Mouse (Mus musculus) heart, embryonic 11.5 days (tissue): ENCODE measurements around the gene Spdef. TPM values are rescaled to one million over a fixed set of nuclear protein-coding genes. Genes with fewer than 3 reads are reported as not detected.

ENCODE experiments used
- ATAC-seq: fragments of 200-750 bp; cut with Nextera tagmentation; replicated peaks from 2 replicates; pipeline ENCODE4 v1.8.0; 2017; ENCODE audit warnings: moderate library complexity; ENCODE audit not compliant: insufficient number of reproducible peaks, low FRiP score, low TSS enrichment
- H3K27ac ChIP-seq: fragments of 300-500 bp; sonication (generic); 2 replicates; pipeline ENCODE4 v1.5.1; 2014; ENCODE audit warnings: mild to moderate bottlenecking, low read depth, low read length
- H3K27me3 ChIP-seq: fragments of 300-500 bp; sonication (generic); 2 replicates; pipeline ENCODE4 v1.6.1; 2014; ENCODE audit warnings: mild to moderate bottlenecking, low read length, mixed read lengths; ENCODE audit not compliant: control insufficient read depth, insufficient read depth
- H3K36me3 ChIP-seq: fragments of 300-500 bp; sonication (generic); 2 replicates; pipeline ENCODE4 v1.6.1; 2014; ENCODE audit warnings: mild to moderate bottlenecking, low read length, moderate library complexity, mixed read lengths; ENCODE audit not compliant: control insufficient read depth, insufficient read depth
- H3K4me1 ChIP-seq: fragments of 300-500 bp; sonication (generic); 2 replicates; pipeline ENCODE4 v1.6.1; 2014; ENCODE audit warnings: low read length; ENCODE audit not compliant: control insufficient read depth, insufficient read depth
- H3K4me2 ChIP-seq: fragments of 300-500 bp; sonication (generic); 2 replicates; pipeline ENCODE4 v1.6.1; 2014; ENCODE audit warnings: mild to moderate bottlenecking, moderate library complexity
- H3K4me3 ChIP-seq: fragments of 300-500 bp; sonication (generic); 2 replicates; pipeline ENCODE4 v1.5.1; 2014; ENCODE audit warnings: low read depth, low read length
- H3K9ac ChIP-seq: fragments of 300-500 bp; sonication (generic); 2 replicates; pipeline ENCODE4 v1.6.1; 2014; ENCODE audit warnings: mild to moderate bottlenecking, low read depth, low read length, moderate library complexity
- H3K9me3 ChIP-seq: fragments of 300-500 bp; sonication (generic); replicated peaks from 2 replicates; pipeline ENCODE4 v1.6.1; 2016; ENCODE audit warnings: low read length; ENCODE audit not compliant: control insufficient read depth
- WGBS: fragments of 180-500 bp; shearing (Covaris S2); extraction: QIAGEN DNeasy Blood & Tissue Kit; methylation state at CpG from one replicate; pipeline ENCODE4 v1.1.7; 2014; ENCODE audit not compliant: insufficient replicate concordance; 5-methylcytosine and 5-hydroxymethylcytosine counted together
- polyA plus RNA-seq: library from polyadenylated mRNA; unstranded; fragments of >200 nt; fragmentation: Nextera tagmentation; extraction: Ambion mirVana; gene quantifications from 2 replicates; pipeline ENCODE4 v1.2.1, GENCODE M21; 2014

Spdef gene
- polyA plus RNA-seq, 1 experiment from 2014 or later: 0.26 TPM

- Histone ChIP-seq H3K4me1 (no peaks in the 10 kb centered on the region), H3K4me3 (no peak overlapping the region), H3K9ac (no peak overlapping the region), H3K9me3 (no peaks in the 10 kb centered on the region), H3K4me2 (no peak overlapping the region), H3K36me3 (no peaks in the 10 kb centered on the region), H3K27ac (no peak overlapping the region), H3K27me3 (no peaks in the 10 kb centered on the region)
- no peak for ATAC-seq
- WGBS: 78% methylated on average over 6 of the region's 6 CpGs
Measured at GRCm38 (mm10) chr17:27740961-27741360, 12.2 kb upstream of the Spdef start.

- no peaks in the 10 kb centered on the region for H3K36me3 ChIP-seq
- H3K4me3 ChIP-seq: no peak overlapping the region
- WGBS: 16% methylated on average over 13 of the region's 13 CpGs
- no peak for ATAC-seq
- H3K9me3 ChIP-seq: no peaks in the 10 kb centered on the region
- no peak overlapping the region for H3K27ac ChIP-seq
- no peaks in the 10 kb centered on the region for H3K27me3 ChIP-seq
- 0 out of 2 replicates have a peak overlapping the region, but pooled peaks have one; percentile 28 for H3K9ac ChIP-seq
- peaks cover 10% of the 10 kb centered on the region for H3K4me1 ChIP-seq
- H3K4me2 ChIP-seq: no peak overlapping the region
Measured at GRCm38 (mm10) chr17:27734344-27735073, 5.8 kb upstream of the Spdef start.

GRCm38 (mm10) chr17:27732694-27733093 lies 3.9 kb upstream of the Spdef start:
- Histone ChIP-seq H3K4me2 (no peak overlapping the region), H3K27ac (no peak overlapping the region), H3K36me3 (no peaks in the 10 kb centered on the region), H3K27me3 (no peaks in the 10 kb centered on the region), H3K9me3 (no peaks in the 10 kb centered on the region), H3K4me3 (no peak overlapping the region), H3K4me1 (peaks cover 10% of the 10 kb centered on the region), H3K9ac (no peak overlapping the region)
- 81% methylated on average over 3 of the region's 3 CpGs for WGBS
- no peak for ATAC-seq

GRCm38 (mm10) chr17:27732152-27732551 lies 3.4 kb upstream of the Spdef start:
- no peak overlapping the region for H3K27ac ChIP-seq
- WGBS: 56% methylated on average over 5 of the region's 5 CpGs
- H3K4me3 ChIP-seq: no peak overlapping the region
- no peak overlapping the region for H3K9ac ChIP-seq
- peaks cover 10% of the 10 kb centered on the region for H3K4me1 ChIP-seq
- H3K4me2 ChIP-seq: no peak overlapping the region
- H3K27me3 ChIP-seq: no peaks in the 10 kb centered on the region
- H3K36me3 ChIP-seq: no peaks in the 10 kb centered on the region
- ATAC-seq: no peak
- H3K9me3 ChIP-seq: no peaks in the 10 kb centered on the region

GRCm38 (mm10) chr17:27726527-27726926 lies 2.2 kb downstream of the Spdef start:
- Histone ChIP-seq H3K9ac (no peak overlapping the region), H3K27ac (no peak overlapping the region), H3K9me3 (no peaks in the 10 kb centered on the region), H3K4me1 (peaks cover 4% of the 10 kb centered on the region; the same call in 1 of the 2 replicates), H3K4me2 (no peak overlapping the region), H3K36me3 (no peaks in the 10 kb centered on the region), H3K27me3 (no peaks in the 10 kb centered on the region; the same call in 1 of the 2 replicates), H3K4me3 (no peak overlapping the region)
- 34% methylated on average over 7 of the region's 7 CpGs for WGBS
- ATAC-seq: no peak

DNA sequence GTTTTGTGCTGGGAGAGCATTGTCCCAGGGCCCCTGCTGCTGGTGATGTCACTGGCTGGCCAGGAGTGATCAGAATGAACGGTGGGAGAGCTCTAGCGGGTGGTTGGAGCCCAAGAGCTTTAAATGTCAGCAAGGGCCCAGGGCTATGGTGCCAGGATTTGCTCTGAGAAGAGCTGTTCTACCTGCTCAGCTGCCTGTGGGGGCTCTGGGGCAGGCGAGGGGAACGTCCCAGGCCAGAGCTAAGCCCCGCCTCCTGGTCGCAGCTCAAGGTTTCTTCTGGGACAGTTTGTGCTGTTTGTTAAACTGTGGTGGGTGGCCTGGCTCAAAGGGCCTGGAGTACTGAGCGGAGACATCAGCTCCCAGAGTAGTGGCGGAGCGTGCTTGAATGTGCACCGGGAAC lies 3.3 kb downstream of the Spdef start:
- Histone ChIP-seq H3K4me2 (no peak overlapping the region), H3K9me3 (no peaks in the 10 kb centered on the region), H3K36me3 (no peaks in the 10 kb centered on the region), H3K4me1 (peaks cover 4% of the 10 kb centered on the region; the same call in 1 of the 2 replicates), H3K27me3 (peaks cover 1% of the 10 kb centered on the region), H3K9ac (no peak overlapping the region), H3K27ac (no peak overlapping the region), H3K4me3 (no peak overlapping the region)
- 15% methylated on average over 10 of the region's 10 CpGs for WGBS
- ATAC-seq: no peak

- Histone ChIP-seq H3K27me3 (peaks cover 5% of the 10 kb centered on the region), H3K9ac (no peak overlapping the region), H3K27ac (no peak overlapping the region), H3K4me3 (no peak overlapping the region), H3K9me3 (no peaks in the 10 kb centered on the region), H3K4me1 (peaks cover 4% of the 10 kb centered on the region; the same call in 1 of the 2 replicates), H3K4me2 (no peak overlapping the region), H3K36me3 (no peaks in the 10 kb centered on the region)
- 48% methylated on average over 10 of the region's 10 CpGs for WGBS
- ATAC-seq: no peak
Measured at GRCm38 (mm10) chr17:27725011-27725410, 3.7 kb downstream of the Spdef start.

DNA sequence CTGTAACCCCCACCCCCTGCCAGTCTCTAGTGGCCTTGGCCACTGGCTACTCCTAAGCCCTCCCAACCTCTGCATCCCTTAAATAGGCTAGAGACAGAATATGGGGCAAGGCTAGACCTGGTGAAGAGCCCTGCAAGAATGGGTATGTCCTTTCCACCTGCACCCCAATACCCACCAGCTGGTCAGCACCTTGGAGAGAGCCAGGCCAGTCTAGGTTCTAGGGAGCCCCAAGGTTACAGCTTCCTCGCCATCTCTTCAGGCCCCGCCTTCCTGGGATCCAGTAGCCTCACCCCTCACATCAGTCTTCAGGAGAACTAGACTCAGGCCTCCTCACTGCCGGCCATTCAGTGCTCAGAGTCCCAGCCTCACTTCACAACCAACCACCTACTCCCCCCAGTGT lies 4.4 kb downstream of the Spdef start:
- no peaks in the 10 kb centered on the region for H3K36me3 ChIP-seq
- WGBS: 20% methylated on average over 3 of the region's 3 CpGs
- H3K27me3 ChIP-seq: peaks cover 12% of the 10 kb centered on the region

GRCm38 (mm10) chr17:27721125-27721664 lies 7.6 kb downstream of the Spdef start:
- Histone ChIP-seq H3K4me2 (no peak overlapping the region), H3K4me3 (no peak overlapping the region), H3K4me1 (peaks cover 11% of the 10 kb centered on the region), H3K9ac (no peak overlapping the region), H3K36me3 (no peaks in the 10 kb centered on the region), H3K9me3 (no peaks in the 10 kb centered on the region), H3K27ac (no peak overlapping the region), H3K27me3 (peaks cover 33% of the 10 kb centered on the region)
- no peak for ATAC-seq
- 74% methylated on average over 9 of the region's 9 CpGs for WGBS

More for the DNA sequence above, 4.4 kb downstream of the Spdef start:
- Histone ChIP-seq H3K9me3 (no peaks in the 10 kb centered on the region), H3K4me2 (no peak overlapping the region), H3K9ac (no peak overlapping the region), H3K4me3 (no peak overlapping the region), H3K27ac (no peak overlapping the region), H3K4me1 (peaks cover 4% of the 10 kb centered on the region; the same call in 1 of the 2 replicates)
- no peak for ATAC-seq
